Mouse (Mus musculus) ES-E14 (cell line): ENCODE data around the gene Arl4c. TPM values are rescaled to one million over a fixed set of nuclear protein-coding genes. Genes with fewer than 3 reads are reported as not detected.

Experiments used
- DNase-seq: peaks from one replicate; pipeline ENCODE4 v3.0.0-alpha.2; 2013; ENCODE audit warnings: low read depth, low spot score
- H3K27ac ChIP-seq: 2 replicates; pipeline ENCODE4 v1.5.1; 2012; ENCODE audit warnings: low read depth, mild to moderate bottlenecking, low read length, moderate library complexity, mixed read lengths; ENCODE audit not compliant: poor library complexity, insufficient read depth, severe bottlenecking
- H3K36me3 ChIP-seq: 2 replicates; pipeline ENCODE4 v1.6.1; 2012; ENCODE audit warnings: mild to moderate bottlenecking, low read length, moderate library complexity, mixed read lengths; ENCODE audit not compliant: control insufficient read depth, poor library complexity, insufficient read depth, severe bottlenecking
- H3K4me1 ChIP-seq, 2 experiments: fragments of 150-350 bp in 1 of 2; sonication (generic) in 1 of 2; 2 replicates each; pipeline ENCODE4 v1.6.1; 2012; ENCODE audit warnings: low read length in 2 of 2, mild to moderate bottlenecking in 1 of 2, mixed read lengths in 1 of 2; ENCODE audit not compliant: control insufficient read depth in 2 of 2, insufficient read depth in 2 of 2, poor library complexity in 1 of 2
- H3K4me3 ChIP-seq, 2 experiments: fragments of 150-350 bp in 1 of 2; sonication (generic) in 1 of 2; 2 replicates each; pipeline ENCODE4 v1.5.1; 2012; ENCODE audit warnings: low read length in 2 of 2, low read depth in 1 of 2, mild to moderate bottlenecking in 1 of 2, mixed read lengths in 1 of 2; ENCODE audit not compliant: insufficient read depth in 1 of 2, poor library complexity in 1 of 2, severe bottlenecking in 1 of 2
- H3K9ac ChIP-seq: 2 replicates; pipeline ENCODE4 v1.6.1; 2012; ENCODE audit warnings: low read depth, mild to moderate bottlenecking, low read length, mixed read lengths; ENCODE audit not compliant: poor library complexity, insufficient read depth, severe bottlenecking
- H3K9me3 ChIP-seq: fragments of 150-350 bp; sonication (generic); 2 replicates; pipeline ENCODE4 v1.6.1; 2012; ENCODE audit warnings: low read depth, mild to moderate bottlenecking, low read length; ENCODE audit not compliant: control insufficient read depth, insufficient read depth
- CHD2 ChIP-seq: IDR thresholded peaks from 2 replicates; pipeline ENCODE4 v1.6.1; 2014; ENCODE audit warnings: mild to moderate bottlenecking, low read depth, low read length, inconsistent platforms
- HCFC1 ChIP-seq: IDR thresholded peaks from 2 replicates; pipeline ENCODE4 v1.6.1; 2012; ENCODE audit warnings: low read length, inconsistent platforms, borderline replicate concordance; ENCODE audit not compliant: insufficient read depth
- MAFK ChIP-seq: IDR thresholded peaks from 2 replicates; pipeline ENCODE4 v1.6.1; 2014; ENCODE audit warnings: mild to moderate bottlenecking, low read depth, low read length, inconsistent platforms; ENCODE audit not compliant: insufficient read depth
- ZC3H11A ChIP-seq: IDR thresholded peaks from 2 replicates; pipeline ENCODE4 v1.6.1; 2012; ENCODE audit warnings: low read depth, mild to moderate bottlenecking, inconsistent platforms, low read length, borderline replicate concordance
- ZNF384 ChIP-seq: IDR thresholded peaks from 2 replicates; pipeline ENCODE4 v1.6.1; 2012; ENCODE audit warnings: low read depth, low read length, inconsistent platforms
- in situ Hi-C, 2 experiments: fragments of 600-800 bp; cut with MboI; formaldehyde crosslinking; loops; one replicate each; pipeline ENCODE4 v1.15.1; 2025; ENCODE audit warnings: low sequenced_read_pairs in 2 of 2, inconsistent platforms in 1 of 2; ENCODE audit not compliant: unreplicated experiment in 2 of 2
- total RNA-seq: library from RNA; depleted of rRNA; stranded (reverse); fragments of 300-350 nt; gene quantifications from 2 replicates; pipeline ENCODE4 v1.2.3, GENCODE M21; 2012

Gene Arl4c
- total RNA-seq, 1 experiment, result 37.7 TPM

DNA sequence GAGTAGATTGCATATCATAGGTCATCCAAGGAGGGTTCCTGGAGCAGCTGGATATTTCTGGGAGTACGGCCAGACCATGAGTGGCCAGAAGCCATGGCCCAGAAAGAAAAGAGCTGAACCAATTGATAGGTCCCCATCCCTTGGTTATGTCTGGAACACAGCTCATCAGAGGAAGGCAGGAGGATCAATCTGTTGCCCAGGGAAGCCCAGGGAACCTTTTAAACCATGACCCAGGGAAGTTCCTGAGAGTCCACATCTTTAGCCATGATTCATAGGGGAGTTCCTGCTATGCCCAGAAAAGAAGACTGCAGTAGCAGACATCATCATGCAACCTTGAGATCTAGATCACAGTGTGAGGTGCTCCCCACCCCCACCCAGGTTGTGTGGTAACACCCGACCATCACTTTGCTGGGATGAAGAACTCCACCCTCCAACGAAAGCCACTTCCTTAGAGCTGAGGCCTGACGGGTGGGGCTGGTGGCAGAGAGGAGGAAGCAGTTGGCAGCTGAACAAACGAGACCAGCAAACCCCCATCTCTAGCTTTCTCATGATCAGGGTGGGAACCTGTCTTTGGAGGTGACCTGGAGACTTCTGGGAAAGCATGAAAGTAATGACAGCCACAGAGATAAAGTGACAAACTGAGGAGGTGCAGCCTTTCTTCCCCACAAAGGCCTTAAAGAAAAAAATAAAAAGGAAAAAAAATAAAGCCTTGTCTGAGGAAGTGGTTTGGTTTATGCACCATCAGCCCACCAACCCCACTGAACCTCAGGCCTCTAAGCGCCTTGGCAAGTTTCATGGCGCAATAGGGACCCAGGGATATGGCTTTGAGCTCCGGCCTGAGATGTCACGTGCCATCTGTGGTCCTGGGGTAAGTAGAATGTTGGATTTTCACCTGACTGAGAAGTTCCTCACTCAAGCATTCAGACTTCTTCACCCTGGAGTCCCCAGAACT is 47.2 kb downstream of the Arl4c start:
- no peak overlapping the region for H3K27ac ChIP-seq

DNA sequence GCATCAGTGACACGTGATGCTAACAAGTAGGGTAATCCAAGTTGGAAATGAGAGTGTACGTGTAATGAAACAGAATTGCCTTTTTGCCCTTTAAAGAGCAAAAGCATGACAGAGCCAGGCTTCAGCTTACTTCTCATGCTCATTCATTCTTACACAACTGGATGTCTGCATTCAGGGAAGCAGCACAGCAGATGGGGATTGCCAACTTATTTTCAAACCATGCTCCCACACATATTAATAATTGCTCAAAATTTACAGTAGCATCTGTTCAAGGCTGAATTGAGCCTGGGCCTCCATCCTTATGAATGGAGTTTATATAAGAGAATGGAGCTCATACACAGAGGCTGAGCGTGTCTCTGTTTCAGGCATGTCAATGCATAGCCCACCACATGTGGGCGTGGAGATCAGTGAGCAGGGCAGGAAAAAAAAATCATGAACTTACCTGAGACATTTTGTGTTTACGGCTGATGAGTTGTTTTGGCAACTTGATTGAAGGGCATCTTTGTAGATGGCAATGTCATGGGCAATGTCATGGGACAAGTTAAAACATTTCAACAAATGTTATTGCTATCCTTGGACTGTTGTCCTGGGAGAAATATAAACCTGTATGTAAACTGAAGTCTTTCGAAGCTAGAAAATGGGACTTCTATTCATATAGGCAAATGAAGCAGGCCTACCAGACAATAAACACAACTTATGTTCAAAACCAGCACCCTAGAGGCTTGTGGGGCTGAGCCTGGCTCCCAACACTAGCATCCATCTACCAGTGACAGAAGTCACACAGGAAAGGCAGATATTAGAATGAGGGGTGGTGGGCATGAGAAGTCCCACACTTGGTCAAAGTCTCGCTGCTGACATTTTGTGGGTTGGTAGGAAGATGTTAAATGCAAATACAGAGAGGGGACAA is 48.2 kb downstream of the Arl4c start:
- TF ChIP-seq HCFC1 (no peak), ZNF384 (no peak), MAFK (no peak), ZC3H11A (no peak), CHD2 (no peak)
- no peak overlapping the region for H3K4me3 ChIP-seq
- no peak overlapping the region for H3K9ac ChIP-seq
- no peaks in the 10 kb centered on the region for H3K36me3 ChIP-seq
- H3K27ac ChIP-seq, result no peak overlapping the region
- in situ Hi-C loops, result no loop called here
- peaks cover 0 to 6% of the 10 kb centered on the region in 2 experiments; a peak in 1 of 4 replicates for H3K4me1 ChIP-seq
- H3K9me3 ChIP-seq, result no peaks in the 10 kb centered on the region
- DNase-seq, result no peak

More for the DNA sequence above, 47.2 kb downstream of the Arl4c start:
- TF ChIP-seq HCFC1 (no peak), ZC3H11A (no peak), CHD2 (no peak), ZNF384 (no peak), MAFK (no peak)
- in situ Hi-C loops, result no loop called here
- no peak for DNase-seq
- no peak overlapping the region for H3K4me3 ChIP-seq
- H3K9me3 ChIP-seq, result no peaks in the 10 kb centered on the region
- no peak overlapping the region for H3K9ac ChIP-seq
- peaks cover 0 to 6% of the 10 kb centered on the region in 2 experiments; a peak in 1 of 4 replicates for H3K4me1 ChIP-seq
- no peaks in the 10 kb centered on the region for H3K36me3 ChIP-seq

GRCm38 (mm10) chr1:88652682-88653081 is 49.3 kb downstream of the Arl4c start:
- Histone ChIP-seq H3K27ac (no peak overlapping the region), H3K36me3 (no peaks in the 10 kb centered on the region), H3K9ac (no peak overlapping the region), H3K9me3 (no peaks in the 10 kb centered on the region), H3K4me3 (no peak overlapping the region), H3K4me1 (peaks cover 0 to 3% of the 10 kb centered on the region in 2 experiments; a peak in 1 of 4 replicates)
- in situ Hi-C loops, result no loop called here
- no peak for DNase-seq
- no peak for TF ChIP-seq ZNF384
- TF ChIP-seq HCFC1, result no peak
- TF ChIP-seq CHD2, result no peak
- TF ChIP-seq ZC3H11A, result no peak
- TF ChIP-seq MAFK, result no peak

- H3K27ac ChIP-seq, result no peak overlapping the region
- peaks cover 0 to 3% of the 10 kb centered on the region in 2 experiments; a peak in 1 of 4 replicates for H3K4me1 ChIP-seq
- DNase-seq, result no peak
- H3K4me3 ChIP-seq, result no peak overlapping the region
- no peak overlapping the region for H3K9ac ChIP-seq
- H3K36me3 ChIP-seq, result no peaks in the 10 kb centered on the region
- H3K9me3 ChIP-seq, result no peaks in the 10 kb centered on the region
- no peak for TF ChIP-seq HCFC1
- no peak for TF ChIP-seq MAFK
- TF ChIP-seq ZNF384, result no peak
- no peak for TF ChIP-seq ZC3H11A
- no peak for TF ChIP-seq CHD2
- in situ Hi-C loops, result no loop called here
Observed at GRCm38 (mm10) chr1:88651668-88652067, 50.4 kb downstream of the Arl4c start.
